Mouse (Mus musculus): ENCODE measurements around the gene Pax4. TPM values are rescaled to one million over a fixed set of nuclear protein-coding genes. Genes with fewer than 3 reads are reported as not detected.

Gene Pax4
- not detected in 2 replicates for polyA plus RNA-seq (2015; fragmentation: Nextera tagmentation; extraction: Ambion mirVana)

GRCm38 (mm10) chr6:28449253-28449652, at the start of gene Pax4:
Pax4 (minus strand) TSS chr6:28449353.
- Histone ChIP-seq H3K9me3 (replicated peaks) (no peaks in the 10 kb centered on the region), H3K27me3 (peaks cover 35% of the 10 kb centered on the region), H3K4me3 (replicated peaks) (no peak within 1 kb of the TSS), H3K4me1 (0 out of 2 replicates have a peak, but pooled peaks cover 3% of the 10 kb centered on the region), H3K4me2 (replicated peaks) (no peak within 1 kb of the TSS), H3K9ac (no peak within 1 kb of the TSS), H3K27ac (replicated peaks) (no peak within 1 kb of the TSS), H3K36me3 (no peaks in the 10 kb centered on the region)
- WGBS = 75% methylated on average over 2 of the region's 2 CpGs
- ATAC-seq (ENCODE audit: insufficient number of reproducible peaks, low FRiP score, low TSS enrichment, low read depth) = no peak

GRCm38 (mm10) chr6:28497837-28498236, 48.7 kb upstream of the Pax4 start:
- no peaks in the 10 kb centered on the region for H3K27me3 ChIP-seq
- H3K4me1 ChIP-seq = no peaks in the 10 kb centered on the region
- H3K27ac ChIP-seq (replicated peaks) = no peak overlapping the region
- peaks cover 8% of the 10 kb centered on the region for H3K36me3 ChIP-seq
- no peak for ATAC-seq (ENCODE audit: insufficient number of reproducible peaks, low FRiP score, low TSS enrichment, low read depth)
- 53% methylated on average over 5 of the region's 5 CpGs for WGBS
- H3K4me2 ChIP-seq (replicated peaks) = no peak overlapping the region
- no peak overlapping the region for H3K4me3 ChIP-seq (replicated peaks)
- H3K9me3 ChIP-seq (replicated peaks) = no peaks in the 10 kb centered on the region
- no peak overlapping the region for H3K9ac ChIP-seq

GRCm38 (mm10) chr6:28491198-28491597, 42.0 kb upstream of the Pax4 start:
- H3K36me3 ChIP-seq = peaks cover 27% of the 10 kb centered on the region
- no peaks in the 10 kb centered on the region; the same call in 1 of the 2 replicates for H3K9me3 ChIP-seq (replicated peaks)
- no peak overlapping the region for H3K27ac ChIP-seq (replicated peaks)
- no peak overlapping the region for H3K9ac ChIP-seq
- no peak overlapping the region for H3K4me2 ChIP-seq (replicated peaks)
- no peaks in the 10 kb centered on the region for H3K27me3 ChIP-seq
- peak; percentile 77; the same call in 1 of the 2 replicates for ATAC-seq (ENCODE audit: insufficient number of reproducible peaks, low FRiP score, low TSS enrichment, low read depth)
- no peak overlapping the region for H3K4me3 ChIP-seq (replicated peaks)
- peaks cover 4% of the 10 kb centered on the region for H3K4me1 ChIP-seq

GRCm38 (mm10) chr6:28490612-28491011, 41.5 kb upstream of the Pax4 start:
- Histone ChIP-seq H3K9me3 (replicated peaks) (no peaks in the 10 kb centered on the region; the same call in 1 of the 2 replicates), H3K9ac (no peak overlapping the region), H3K27me3 (no peaks in the 10 kb centered on the region), H3K36me3 (peaks cover 27% of the 10 kb centered on the region), H3K4me1 (peaks cover 4% of the 10 kb centered on the region), H3K27ac (replicated peaks) (no peak overlapping the region), H3K4me3 (replicated peaks) (no peak overlapping the region), H3K4me2 (replicated peaks) (no peak overlapping the region)
- ATAC-seq (ENCODE audit: insufficient number of reproducible peaks, low FRiP score, low TSS enrichment, low read depth) = no peak
- 93% methylated on average over 5 of the region's 5 CpGs for WGBS

GRCm38 (mm10) chr6:28488204-28488851, 39.2 kb upstream of the Pax4 start:
- WGBS = 97% methylated on average over 1 of the region's 1 CpGs

GRCm38 (mm10) chr6:28486905-28487304, 37.8 kb upstream of the Pax4 start:
- WGBS = 84% methylated on average over 7 of the region's 7 CpGs
- Histone ChIP-seq H3K9me3 (replicated peaks) (no peaks in the 10 kb centered on the region), H3K4me3 (replicated peaks) (no peak overlapping the region), H3K27ac (replicated peaks) (no peak overlapping the region), H3K4me1 (peaks cover 34% of the 10 kb centered on the region), H3K27me3 (no peaks in the 10 kb centered on the region), H3K9ac (no peak overlapping the region), H3K36me3 (peaks cover 10% of the 10 kb centered on the region; the same call in 1 of the 2 replicates), H3K4me2 (replicated peaks) (no peak overlapping the region)
- no peak for ATAC-seq (ENCODE audit: insufficient number of reproducible peaks, low FRiP score, low TSS enrichment, low read depth)

More at GRCm38 (mm10) chr6:28488204-28488851, 39.2 kb upstream of the Pax4 start:
- Histone ChIP-seq H3K4me1 (peaks cover 25% of the 10 kb centered on the region), H3K36me3 (peaks cover 24% of the 10 kb centered on the region), H3K4me3 (replicated peaks) (no peak overlapping the region), H3K27ac (replicated peaks) (no peak overlapping the region), H3K27me3 (no peaks in the 10 kb centered on the region), H3K9ac (no peak overlapping the region), H3K9me3 (replicated peaks) (no peaks in the 10 kb centered on the region; the same call in 1 of the 2 replicates), H3K4me2 (replicated peaks) (no peak overlapping the region)
- no peak for ATAC-seq (ENCODE audit: insufficient number of reproducible peaks, low FRiP score, low TSS enrichment, low read depth)

- WGBS = 57% methylated on average over 2 of the region's 2 CpGs
- Histone ChIP-seq H3K36me3 (peaks cover 10% of the 10 kb centered on the region; the same call in 1 of the 2 replicates), H3K4me1 (peaks cover 38% of the 10 kb centered on the region), H3K9me3 (replicated peaks) (no peaks in the 10 kb centered on the region), H3K4me3 (replicated peaks) (no peak overlapping the region), H3K9ac (no peak overlapping the region), H3K27ac (replicated peaks) (no peak overlapping the region), H3K4me2 (replicated peaks) (no peak overlapping the region), H3K27me3 (no peaks in the 10 kb centered on the region)
- ATAC-seq (ENCODE audit: insufficient number of reproducible peaks, low FRiP score, low TSS enrichment, low read depth) = no peak
Observed at GRCm38 (mm10) chr6:28486471-28486870, 37.3 kb upstream of the Pax4 start.

GRCm38 (mm10) chr6:28486008-28486407, 36.9 kb upstream of the Pax4 start:
- ATAC-seq (ENCODE audit: insufficient number of reproducible peaks, low FRiP score, low TSS enrichment, low read depth) = no peak
- no peaks in the 10 kb centered on the region for H3K27me3 ChIP-seq

GRCm38 (mm10) chr6:28482711-28483315, 33.7 kb upstream of the Pax4 start:
- no peak for ATAC-seq (ENCODE audit: insufficient number of reproducible peaks, low FRiP score, low TSS enrichment, low read depth)
- Histone ChIP-seq H3K4me3 (replicated peaks) (no peak overlapping the region), H3K36me3 (no peaks in the 10 kb centered on the region; the same call in 1 of the 2 replicates), H3K9me3 (replicated peaks) (no peaks in the 10 kb centered on the region), H3K27me3 (no peaks in the 10 kb centered on the region), H3K27ac (replicated peaks) (no peak overlapping the region), H3K9ac (no peak overlapping the region), H3K4me1 (peaks cover 48% of the 10 kb centered on the region), H3K4me2 (replicated peaks) (no peak overlapping the region)
- WGBS = 56% methylated on average over 4 of the region's 4 CpGs

More at GRCm38 (mm10) chr6:28486008-28486407, 36.9 kb upstream of the Pax4 start:
- 82% methylated on average over 2 of the region's 2 CpGs for WGBS
- no peak overlapping the region for H3K4me2 ChIP-seq (replicated peaks)
- peaks cover 42% of the 10 kb centered on the region for H3K4me1 ChIP-seq
- H3K4me3 ChIP-seq (replicated peaks) = no peak overlapping the region
- H3K27ac ChIP-seq (replicated peaks) = no peak overlapping the region
- peaks cover 10% of the 10 kb centered on the region; the same call in 1 of the 2 replicates for H3K36me3 ChIP-seq
- H3K9me3 ChIP-seq (replicated peaks) = no peaks in the 10 kb centered on the region
- no peak overlapping the region for H3K9ac ChIP-seq

GRCm38 (mm10) chr6:28480752-28481492, 31.8 kb upstream of the Pax4 start:
- peak overlapping the region; percentile 77 for H3K9ac ChIP-seq
- no peaks in the 10 kb centered on the region for H3K27me3 ChIP-seq
- no peaks in the 10 kb centered on the region for H3K9me3 ChIP-seq (replicated peaks)
- WGBS = 3% methylated on average over 21 of the region's 21 CpGs
- H3K4me1 ChIP-seq = peaks cover 45% of the 10 kb centered on the region
- no peaks in the 10 kb centered on the region for H3K36me3 ChIP-seq
- no peak for ATAC-seq (ENCODE audit: insufficient number of reproducible peaks, low FRiP score, low TSS enrichment, low read depth)
- peak overlapping the region; percentile 70 for H3K4me2 ChIP-seq (replicated peaks)
- peak overlapping the region; percentile 85; the same call in 1 of the 2 replicates for H3K27ac ChIP-seq (replicated peaks)
- H3K4me3 ChIP-seq (replicated peaks) = peak overlapping the region; percentile 93

All from embryonic facial prominence, embryonic 15.5 days (tissue).